Mouse (Mus musculus): ENCODE measurements around the gene Oit1.

Gene Oit1

DNA sequence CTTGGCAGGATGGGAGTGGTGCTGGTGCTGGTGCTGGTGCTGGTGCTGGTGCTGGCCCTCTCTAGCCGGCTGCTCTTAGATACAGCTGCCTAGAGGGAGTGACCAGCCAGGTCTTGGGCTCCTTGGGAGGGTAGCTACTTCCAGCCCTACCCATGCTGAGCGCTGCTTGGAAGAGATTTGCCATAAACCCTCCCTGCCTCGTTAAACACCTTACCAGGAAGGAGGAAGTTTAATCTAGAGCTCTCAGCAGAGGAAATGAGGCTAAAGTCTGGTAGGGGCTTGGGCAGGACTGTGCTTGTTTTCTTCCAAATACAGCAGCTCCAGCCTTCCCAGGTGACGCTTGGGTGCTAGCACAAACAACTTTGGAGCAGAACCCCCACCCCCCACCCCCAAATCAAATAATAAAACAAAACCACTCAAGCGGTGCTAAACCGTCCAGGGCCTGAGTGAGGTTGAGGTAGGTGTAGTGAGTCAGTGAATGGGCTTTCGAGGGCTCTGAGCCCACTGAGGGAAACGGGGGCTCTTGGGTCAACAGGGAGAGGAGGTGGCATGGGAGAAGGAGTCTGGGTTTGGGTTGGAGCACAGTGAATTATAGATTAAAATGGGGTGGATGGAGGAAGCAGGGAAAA lies at the start of gene Oit1:
Gene Oit1 (minus strand): TSS at position 70 of the 629 bp plus-strand sequence.
- no peak for DNase-seq (ENCODE audit: low read depth)

DNA sequence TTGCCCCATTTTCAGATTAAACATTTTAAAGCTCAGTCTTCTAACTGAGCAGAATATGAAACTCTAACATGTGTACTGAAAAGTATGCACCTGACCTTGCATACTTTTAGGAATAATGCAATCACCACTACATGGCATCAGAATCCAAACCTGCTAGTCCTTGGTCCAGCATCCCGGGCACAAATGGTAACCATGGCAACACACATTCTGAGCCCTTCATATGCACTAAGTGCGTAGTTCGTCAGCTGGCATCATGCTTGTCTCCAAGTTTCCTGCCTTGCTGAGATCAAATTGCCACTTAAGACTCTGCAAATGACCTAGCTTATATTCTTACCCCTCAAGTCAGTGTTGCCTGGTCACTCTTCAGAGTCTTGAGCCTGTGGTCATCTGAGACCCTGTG lies 44.3 kb upstream of the Oit1 start:
- no peak for DNase-seq (ENCODE audit: low read depth)

DNA sequence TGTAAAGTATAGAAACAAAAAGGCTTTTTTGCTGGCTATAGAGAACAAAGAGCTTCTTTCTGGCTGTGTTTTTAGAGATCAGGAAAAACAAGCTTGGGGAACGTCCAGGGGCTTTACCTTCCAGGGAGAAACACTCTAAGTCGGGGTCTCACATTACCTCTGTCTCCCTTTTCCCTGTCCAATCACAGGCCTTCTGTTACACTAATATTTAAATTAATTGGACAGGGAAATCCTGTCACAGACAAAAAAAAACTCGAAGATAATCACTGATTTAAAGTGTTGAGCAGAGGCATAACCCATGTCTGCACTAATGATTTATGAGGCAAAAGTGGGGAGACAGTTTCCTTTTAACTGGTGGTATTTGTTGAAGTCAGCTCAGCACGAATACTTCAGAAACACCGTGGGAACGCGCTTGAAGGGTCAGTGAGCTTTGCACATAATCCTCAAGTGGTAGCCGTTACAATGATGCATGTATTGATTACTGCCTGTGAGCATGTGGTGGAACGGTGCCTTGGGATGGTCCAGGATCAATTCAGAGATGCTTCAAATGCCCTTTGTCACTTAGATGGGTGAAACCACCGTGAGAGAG lies 42.7 kb upstream of the Oit1 start:
- no peak for DNase-seq (ENCODE audit: low read depth)

DNA sequence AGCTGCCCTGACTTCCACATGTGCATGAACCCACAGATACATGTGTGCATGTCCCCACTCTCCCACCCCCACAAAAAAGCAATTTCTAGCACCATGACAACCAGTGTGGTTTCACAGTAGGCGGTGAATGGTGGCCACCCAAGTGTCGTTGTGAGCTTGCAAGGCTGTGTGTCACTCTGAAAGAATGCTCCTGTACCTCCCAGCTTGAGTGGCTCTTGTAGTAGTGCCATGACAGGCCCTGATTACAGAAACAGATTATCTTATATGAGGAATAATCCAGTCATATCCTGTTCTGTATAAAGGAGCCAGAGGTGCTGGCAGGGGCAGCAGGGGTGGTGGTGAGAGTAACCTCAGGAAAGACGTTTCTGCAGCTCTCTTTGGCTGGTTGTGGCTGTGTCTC lies 40.1 kb upstream of the Oit1 start:
- DNase-seq (ENCODE audit: low read depth): no peak

DNA sequence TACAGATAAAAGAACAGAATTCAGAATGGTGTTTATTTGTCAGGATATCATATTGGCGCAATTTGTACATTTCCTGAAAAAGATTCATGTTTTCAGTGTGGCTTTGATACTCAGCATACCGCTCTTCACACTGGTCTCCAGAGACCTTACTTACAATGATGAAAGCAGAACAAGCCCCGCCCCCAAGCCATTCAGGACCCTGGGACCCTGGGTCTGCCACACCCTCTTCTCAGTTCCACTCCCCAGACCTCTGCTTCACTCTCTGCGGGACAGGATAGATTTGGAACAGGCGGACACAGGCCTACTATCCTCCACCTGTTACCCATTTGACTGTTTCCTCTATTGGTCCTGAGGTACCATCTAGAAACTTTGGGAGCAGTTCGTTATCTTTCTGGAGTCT lies 27.4 kb upstream of the Oit1 start:
- DNase-seq (ENCODE audit: low read depth): no peak

DNA sequence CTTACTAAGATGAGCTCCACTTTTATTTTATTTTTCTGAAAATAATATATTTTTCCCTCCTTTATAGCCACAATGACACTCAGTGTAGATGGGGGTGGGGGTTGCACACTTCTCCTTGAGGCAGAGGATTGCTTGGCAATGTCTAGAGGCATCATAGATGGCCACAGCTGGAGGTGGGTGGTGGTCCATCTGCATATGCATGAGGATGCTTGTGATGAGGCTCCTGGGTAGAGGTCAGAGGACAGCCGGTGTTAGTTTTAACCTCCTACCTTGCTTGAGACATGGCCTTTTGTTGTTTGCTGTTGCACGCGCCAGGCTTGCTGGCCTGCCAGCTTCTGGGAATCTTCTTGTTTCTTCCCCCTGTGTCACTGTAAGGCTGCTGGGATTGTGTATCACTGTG lies 24.8 kb upstream of the Oit1 start:
- no peak for DNase-seq (ENCODE audit: low read depth)

DNA sequence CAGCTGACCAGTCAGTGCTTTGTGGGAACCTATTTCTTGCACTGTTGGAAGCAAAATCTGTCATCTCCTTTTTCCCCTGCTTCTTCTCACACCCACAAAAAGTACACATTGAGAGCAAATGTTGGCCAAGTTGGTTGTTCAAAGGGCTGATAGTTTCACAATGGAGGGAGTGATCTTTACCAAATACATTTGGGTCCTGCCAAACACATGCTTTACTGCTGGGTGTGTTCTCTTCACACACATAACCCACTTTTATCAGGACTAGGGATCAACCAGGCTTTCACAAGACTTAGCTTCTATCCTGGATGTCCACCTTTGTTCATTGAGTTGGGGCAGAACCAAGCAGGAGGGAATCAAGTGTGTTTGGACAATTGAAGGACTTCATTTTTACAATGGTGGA lies 20.0 kb upstream of the Oit1 start:
- no peak for DNase-seq (ENCODE audit: low read depth)

DNA sequence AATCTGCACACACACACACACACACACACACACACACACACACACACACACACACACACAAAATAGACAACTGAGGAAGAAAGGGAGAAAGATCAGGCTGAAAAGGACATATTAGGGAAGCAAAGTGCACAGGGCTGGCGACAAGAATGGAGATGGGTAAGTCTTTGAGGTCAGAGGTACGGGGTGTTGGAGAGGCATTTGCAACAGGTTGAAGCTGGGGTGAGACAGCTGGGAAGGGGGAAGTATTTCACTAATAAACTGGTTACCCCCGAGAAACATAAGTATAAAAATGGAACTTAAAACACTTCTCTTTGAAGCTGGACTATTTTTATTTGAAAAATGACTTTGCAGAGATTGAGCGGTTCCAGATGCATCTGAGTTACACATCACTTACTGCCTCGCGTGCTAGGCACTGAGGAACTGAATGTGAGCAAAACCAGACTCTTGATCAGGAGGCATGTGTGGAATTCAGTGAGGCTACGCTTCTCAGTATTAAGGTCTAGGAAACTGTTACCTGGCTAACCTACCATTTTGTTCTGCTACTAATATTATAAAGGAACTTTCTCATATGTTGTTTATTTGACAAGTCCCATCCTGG lies 17.2 kb upstream of the Oit1 start:
- no peak for DNase-seq (ENCODE audit: low read depth)

DNA sequence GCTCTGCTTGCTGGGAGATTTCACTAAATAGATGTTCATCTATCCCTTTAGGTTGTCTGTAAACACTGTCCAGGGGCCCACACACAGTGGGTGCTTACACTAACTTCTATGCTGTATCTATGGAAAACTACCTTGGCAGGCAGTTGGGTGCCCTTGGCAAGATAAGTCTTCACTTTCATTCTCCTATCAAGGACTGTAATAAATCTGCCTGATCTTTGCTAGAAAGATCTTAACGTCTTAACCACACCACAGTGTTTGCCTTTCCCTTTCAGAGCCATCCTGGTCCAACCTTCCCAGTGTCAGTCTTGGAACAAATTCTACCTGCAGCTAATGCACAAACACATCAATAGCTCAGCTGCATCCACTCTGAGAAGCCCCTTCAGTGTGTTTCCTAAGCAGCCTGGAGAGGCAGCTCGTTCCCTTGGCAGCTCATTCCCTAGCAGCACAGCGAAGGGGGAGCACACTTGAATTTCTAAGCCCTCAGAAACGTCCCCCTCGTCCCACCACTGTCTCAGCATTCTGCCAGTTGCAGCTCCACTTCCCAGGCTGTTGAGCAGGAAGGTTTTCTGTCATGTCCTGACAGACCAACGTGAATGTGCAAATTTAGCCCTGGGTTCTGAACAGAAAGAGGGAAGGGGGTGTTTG lies 13.7 kb upstream of the Oit1 start:
- no peak for DNase-seq (ENCODE audit: low read depth)

DNA sequence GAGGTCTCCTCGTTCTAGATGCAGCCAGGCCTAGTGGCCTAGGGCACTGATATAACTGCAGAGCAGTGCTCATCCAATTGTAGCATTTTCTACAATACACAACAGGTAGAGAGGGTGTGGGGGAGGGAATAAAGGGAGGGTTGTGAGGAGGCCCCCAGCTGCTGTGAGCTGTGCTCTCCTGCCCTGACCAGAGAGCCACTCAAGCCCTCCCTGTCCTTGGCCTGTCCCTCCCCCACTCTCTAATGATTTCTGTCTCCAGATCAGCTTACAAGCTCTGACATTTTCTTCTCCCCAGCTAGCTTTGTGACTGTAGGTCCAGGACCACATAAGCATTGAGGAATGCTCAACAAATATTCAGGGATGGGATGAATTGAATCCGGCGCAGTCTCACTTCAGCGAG lies 9.2 kb downstream of the Oit1 start:
- DNase-seq (ENCODE audit: low read depth): no peak

DNA sequence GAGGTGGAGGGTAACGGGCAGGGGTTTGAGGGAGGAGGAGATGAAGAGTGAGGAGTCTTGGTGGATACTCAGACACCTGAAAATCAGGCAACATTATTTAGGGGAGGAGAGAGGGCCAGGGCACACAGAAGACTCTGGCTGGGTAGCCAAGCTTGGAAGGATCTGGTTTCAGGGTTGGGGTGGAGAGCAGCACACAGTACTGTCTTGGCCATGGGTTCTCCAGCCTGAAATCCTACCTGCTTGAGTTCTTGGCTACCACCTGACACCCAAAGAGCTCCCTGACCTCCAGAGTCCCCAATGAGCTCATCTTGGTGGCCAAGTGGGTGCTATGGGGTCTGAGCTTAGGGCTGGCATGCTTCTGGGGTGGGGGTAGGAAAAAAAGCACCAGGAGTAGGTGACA lies 9.7 kb downstream of the Oit1 start:
- DNase-seq (ENCODE audit: low read depth): no peak

DNA sequence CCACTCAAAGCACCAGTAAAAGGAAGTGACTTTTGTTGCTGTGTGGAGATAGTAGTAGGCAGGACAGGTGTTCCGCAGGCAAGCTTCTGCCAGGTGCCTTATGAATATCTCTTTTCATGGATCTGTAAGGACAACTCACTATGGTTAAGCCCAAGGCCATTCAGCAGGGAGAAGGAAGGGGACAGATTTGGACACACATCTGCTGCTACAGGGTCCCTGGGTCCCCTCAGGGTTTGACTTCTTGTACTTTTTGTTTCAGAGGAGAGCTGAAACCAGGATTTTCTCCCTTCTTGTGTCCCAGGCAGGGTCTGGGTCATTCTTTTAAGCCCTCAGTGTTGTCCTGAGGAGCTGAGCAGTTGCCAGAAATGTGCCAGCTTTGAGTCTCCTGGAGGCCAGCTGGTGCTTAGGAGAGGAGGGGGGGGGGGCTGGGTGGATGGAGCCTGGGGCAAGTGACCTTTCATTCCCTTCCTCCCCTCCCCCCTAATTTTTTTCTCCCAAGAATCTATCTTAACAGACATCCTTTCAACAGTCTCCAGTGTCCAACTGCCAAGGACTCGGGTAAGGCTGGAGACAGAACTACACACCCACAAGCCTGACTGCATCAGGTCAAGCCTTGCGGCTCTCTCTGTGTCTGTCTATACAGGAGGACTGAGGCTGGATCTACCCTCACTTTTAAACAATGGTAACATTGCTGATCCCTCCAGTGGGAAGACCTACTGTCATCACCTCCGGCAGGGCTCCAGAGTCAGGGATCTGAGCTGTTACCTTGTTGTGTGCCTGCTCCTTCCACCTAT lies 10.6 kb downstream of the Oit1 start:
- no peak for DNase-seq (ENCODE audit: low read depth)

DNA sequence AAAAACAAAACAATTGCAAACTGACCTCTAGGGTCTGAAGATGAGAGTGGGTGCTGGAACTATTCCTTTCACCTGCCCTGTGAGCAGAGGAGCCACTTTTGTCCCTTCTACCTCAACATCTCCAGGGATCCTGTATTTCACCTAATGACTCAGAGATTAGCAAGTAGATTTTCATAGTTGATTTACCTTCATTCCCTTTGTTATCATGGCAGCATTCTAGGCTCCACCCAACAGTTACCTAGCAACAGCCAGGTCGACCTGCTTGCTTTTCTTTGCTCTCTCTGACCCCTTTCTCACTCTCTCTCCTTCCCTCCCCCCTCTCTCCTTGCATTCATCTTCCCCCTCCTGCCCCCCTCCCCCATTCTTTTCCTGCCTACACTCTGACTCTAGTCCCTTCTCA lies 11.4 kb downstream of the Oit1 start:
- DNase-seq (ENCODE audit: low read depth): no peak

DNA sequence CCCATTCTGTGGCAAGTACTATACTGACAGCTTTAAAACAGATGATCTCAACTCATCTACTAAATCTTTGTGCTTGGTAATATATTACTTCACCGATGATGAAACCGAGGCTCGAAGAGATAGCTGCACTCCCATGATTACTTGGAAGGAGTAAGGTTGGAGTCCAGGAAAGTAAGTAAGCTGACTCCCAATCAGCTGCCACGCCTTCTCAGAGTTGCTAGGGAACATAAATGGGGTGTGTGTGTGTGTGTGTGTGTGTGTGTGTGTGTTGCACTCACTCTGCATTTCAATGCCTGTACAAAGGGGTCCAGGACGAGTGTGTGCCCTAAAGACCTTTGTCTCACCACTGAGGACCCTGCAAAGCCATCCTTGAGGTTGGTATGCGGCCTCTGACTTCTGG lies 12.7 kb downstream of the Oit1 start:
- no peak for DNase-seq (ENCODE audit: low read depth)

DNA sequence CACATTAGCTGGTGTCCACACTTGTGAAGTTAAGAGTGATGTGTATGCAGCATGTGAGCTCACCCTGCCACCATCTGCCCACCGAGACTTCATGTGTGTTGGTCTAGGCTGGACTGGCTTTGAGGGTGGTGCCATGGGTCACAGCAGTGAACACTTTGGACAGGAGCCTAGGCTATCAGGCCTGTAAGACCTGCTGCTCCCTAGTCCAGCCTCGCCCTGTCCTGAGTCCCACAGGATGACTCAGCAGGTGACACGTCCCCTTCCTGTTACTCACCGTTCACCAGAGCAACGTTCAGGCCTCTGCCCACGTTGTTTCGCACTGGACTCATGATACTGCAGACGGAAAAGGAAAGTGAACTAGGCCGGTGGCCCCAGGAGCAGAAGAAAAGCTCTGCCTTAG lies 21.7 kb downstream of the Oit1 start:
- DNase-seq (ENCODE audit: low read depth): peak; percentile 20

DNA sequence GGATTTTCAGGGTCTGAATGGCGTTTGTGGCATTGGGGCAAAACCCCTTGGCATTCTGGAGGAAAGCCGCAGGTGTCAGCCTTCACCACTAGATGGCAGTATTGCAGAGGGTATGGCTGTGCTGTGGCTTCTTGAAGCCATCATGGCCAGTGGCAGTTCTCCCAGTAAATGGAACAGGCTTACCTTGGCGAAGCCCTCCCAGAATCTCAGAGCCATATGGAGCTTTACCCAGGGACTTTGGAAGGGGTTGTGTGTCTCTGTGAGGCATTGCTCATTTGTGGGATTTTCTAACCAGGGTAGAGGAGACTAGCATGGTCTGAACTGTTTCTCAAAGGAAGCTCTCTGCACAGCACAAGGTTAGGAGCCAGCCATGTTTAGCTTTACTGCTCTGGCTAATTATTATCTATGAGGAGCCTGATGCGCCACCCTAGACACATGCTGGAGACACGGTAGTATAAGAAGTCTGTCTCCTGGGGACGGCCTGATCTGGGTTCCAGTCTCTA lies 22.5 kb downstream of the Oit1 start:
- peak; percentile 81 for DNase-seq (ENCODE audit: low read depth)

DNA sequence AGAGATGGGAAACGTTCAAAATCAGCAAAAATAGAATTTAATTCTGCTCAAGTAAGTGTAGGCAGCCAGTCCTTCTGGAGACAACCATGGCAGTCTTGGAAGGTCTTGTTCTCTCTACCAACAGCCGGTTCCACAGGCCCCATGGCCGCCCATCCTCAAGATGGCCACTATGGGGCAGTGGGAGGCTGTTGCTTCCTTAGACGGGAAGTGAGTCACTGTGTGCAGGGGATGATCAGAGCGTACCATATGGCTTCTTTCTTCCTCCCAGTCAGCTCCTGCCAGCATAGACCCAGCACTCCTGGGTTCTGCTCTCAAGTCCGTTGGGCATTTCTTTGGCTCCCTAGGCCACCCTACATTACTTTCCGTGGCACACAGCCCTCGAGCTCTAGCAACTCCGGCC lies 29.6 kb downstream of the Oit1 start:
- DNase-seq (ENCODE audit: low read depth): no peak

DNA sequence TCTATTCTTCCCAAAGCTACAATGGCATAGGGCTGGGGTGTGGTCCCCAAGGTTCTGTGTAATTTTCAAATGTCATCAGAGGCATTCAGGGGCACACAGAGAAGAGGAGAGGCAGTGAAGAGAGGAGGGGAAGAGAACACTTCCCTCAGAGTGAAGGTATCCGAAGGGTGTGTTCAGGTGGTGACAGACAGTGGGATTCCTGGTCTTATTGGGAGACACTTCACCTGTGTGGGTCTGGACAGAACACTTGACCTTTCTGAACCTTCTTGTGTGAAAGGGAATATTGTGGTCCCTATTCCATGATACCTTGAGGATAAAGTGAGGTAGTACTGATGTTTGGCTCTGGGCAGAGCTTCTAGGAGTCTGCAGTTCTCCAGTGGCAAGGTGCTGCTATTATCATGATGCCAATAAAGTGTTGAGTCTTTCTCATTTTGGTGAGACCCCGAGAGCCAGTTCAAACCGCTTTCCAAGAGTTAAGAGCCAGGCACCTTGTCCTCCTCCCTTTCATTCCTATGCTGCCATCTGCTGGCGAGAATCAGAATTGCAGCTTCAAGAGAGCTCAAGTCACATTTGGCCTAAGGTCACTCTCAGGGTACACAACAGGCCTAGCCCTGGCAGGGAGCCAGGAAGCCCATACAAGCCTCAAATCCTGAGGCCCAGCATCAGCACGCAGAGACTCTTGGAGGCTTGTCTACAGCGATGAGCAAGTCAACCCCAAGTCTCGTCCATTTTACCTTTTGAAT lies 32.1 kb downstream of the Oit1 start:
- DNase-seq (ENCODE audit: low read depth): peak; percentile 80

DNA sequence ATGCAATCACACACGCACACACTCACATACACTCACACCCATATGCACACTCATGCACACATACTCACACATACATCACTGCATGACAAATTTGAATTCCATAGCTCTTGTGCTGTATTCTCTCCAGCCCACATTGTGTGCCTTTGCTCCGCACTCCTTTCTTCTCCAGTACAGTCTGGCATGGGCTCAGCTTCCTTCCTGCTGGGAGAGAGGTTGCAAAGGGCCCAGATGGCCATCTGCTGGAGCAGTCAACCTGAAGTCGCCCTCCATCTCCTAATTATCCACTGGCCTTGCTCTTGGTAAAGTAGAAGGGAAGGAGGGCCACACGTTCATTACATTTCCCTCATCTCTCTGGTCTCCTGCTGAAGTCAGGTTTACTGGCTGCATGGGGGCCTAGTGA lies 33.0 kb downstream of the Oit1 start:
- no peak for DNase-seq (ENCODE audit: low read depth)

DNA sequence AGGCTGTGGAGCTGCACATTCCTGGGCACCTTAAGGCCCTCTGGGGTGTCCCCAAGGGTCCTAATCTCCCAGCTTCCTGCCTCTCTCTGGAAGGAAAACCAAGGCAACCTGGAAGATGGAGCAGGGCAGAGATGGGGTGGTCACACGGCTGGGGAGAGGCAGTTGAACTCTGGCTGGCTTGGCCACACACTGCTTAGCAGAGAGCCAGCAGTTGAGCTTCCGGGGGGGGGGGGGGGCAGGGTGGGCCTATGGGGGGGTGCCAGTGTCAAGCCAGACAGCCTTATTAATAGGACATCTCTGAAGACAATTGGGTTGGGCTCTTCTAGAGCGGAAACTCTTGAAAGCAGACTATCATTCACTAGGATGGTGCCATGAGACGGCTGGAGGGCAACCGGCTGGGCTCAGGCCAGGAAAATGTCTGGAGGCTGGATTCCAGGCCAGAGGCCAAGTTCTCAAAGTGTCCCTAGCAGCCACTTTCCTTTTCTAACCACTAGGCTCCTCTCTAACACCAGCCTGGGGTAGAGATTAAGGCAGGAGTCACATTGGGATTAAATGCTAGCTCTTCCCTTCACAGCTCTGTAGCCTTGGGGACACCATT lies 35.9 kb downstream of the Oit1 start:
- no peak for DNase-seq (ENCODE audit: low read depth)

DNA sequence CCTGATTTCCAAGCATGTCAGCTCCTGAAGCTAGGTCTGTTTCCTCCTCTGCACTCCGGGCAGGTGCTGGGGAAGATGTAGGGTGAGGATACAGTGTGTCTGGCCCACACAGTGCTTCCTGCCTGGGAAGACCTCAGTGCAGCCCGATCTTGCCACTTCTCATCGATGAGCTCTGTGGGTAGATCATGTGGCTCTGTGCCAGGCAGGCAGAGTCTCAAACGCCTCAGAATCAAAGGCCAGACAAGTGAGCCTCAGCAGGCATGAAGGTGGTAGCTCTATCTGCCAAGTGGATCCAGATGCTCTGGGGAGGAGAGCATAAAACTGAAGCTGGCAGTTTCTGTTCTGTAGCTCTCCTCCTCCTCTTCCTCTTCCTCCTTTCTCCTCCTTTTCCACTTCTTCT lies 38.3 kb downstream of the Oit1 start:
- DNase-seq (ENCODE audit: low read depth): no peak
